Mouse (Mus musculus): ENCODE results near the gene Kazn.

Gene Kazn

DNA sequence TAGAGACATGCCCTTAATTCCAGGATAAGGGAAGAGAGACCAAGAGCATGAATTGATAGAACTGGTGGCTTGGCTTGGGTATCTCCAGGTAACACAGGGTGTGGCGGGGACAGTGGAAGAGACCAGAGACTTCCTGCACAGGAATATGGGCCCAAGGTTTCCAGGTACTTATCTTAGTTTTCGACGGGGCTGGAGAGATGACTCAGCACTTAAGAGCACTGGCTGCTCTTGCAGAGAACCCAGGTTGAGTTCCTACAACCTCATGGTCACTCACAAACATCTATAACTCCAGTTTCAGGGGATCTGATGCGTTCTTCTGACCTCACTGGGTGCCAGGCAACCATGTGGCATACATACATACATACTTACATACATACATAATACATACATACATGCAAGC lies 3.0 kb upstream of the Kazn start:
- DNase-seq (ENCODE audit: low read depth), result no peak

DNA sequence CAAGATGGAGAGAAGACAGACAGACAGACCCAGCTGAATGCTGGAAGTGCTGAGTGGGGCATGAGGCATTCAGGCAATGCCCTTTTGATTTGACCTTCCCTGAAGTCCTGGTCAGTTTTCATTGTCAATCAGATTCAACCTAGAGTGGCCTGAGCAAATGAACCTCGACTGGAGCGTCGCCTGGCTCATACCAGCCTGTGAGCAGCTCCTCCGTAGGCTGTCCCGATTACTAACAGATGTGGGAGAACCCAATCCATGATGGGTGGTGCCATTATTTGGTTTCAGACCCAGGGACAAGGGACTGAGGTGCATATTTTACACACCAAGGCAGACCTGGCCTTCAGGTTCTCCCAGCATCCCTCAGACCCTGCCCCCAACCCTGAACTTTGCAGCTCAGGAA lies 1.7 kb upstream of the Kazn start:
- DNase-seq (ENCODE audit: low read depth), result no peak

DNA sequence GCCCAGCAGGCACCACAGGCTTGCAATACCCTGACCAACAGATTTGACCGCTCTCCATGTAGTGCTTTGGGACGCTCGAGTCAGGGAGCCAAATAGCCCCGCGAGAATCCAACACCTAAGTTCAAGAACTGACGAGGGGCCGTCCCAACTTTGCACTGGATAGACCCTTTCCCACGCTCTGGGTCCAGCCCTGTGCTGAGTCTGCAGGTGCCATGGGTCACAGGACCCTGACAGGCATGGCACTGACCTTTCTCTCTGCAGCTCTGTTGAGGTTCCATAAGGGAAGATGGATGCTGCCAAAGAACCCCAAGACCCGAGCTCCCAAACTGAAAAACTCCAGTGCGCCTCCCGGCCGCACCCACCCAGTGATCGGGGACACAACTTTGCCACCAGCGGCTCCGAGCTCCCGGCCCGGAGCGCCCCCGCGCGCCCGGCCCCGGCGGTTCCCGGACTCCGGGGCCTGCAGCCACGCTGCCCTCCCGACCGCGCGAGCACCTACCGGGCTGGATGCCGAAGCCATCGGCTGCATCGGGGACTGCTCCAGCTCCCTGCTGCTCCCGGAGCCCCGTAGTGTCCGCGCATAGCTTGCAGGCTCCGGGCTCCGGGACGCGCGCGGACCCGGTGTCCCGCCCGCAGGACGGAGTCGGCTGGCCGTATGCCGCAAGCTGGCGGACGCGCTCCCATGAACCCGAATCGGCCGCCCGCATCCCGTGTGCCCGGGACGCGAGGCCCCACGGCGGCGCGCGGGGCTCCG lies 538 bp downstream of the Kazn start:
- no peak for DNase-seq (ENCODE audit: low read depth)

GRCm38 (mm10) chr4:142238041-142238440 lies 1.2 kb downstream of the Kazn start:
- no peak for DNase-seq (ENCODE audit: low read depth)

DNA sequence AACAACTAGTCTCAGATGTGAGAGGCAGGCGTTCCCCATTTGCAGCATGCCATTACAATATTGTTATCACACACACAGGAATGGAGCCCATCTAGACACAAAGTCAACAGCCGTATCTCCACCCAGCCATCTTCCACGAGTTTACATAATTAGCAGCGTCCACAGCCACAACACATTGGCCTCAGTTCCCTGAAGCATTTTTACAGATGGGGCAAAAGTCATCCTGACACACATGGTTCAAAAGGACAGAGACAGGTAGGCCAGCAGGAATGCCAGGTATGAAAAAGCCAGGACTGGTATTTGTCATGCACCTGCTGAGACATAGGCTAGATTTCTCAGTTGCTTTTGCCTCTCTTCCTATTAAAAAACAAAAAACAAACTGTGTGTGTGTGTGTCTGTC lies 2.5 kb downstream of the Kazn start:
- no peak for DNase-seq (ENCODE audit: low read depth)

DNA sequence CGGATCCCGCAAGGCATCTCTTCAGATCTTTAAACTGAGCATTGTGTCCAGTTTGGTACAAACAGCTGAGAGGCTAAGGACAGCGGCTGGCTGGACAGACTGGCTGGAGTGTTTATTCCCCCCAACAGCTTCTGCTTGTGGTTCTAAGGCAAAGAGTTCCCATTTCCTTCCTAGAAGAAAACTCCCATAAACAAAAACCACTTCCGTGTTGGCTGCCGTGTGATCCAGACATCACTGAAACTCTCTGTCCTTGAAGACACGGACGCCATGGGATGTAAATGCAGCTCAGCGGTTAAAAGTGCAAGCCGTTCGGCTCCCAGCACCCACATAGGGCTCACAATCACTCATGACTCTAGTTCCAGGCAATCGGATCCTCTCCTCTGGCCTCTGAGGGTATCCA lies 3.8 kb downstream of the Kazn start:
- DNase-seq (ENCODE audit: low read depth), result no peak

DNA sequence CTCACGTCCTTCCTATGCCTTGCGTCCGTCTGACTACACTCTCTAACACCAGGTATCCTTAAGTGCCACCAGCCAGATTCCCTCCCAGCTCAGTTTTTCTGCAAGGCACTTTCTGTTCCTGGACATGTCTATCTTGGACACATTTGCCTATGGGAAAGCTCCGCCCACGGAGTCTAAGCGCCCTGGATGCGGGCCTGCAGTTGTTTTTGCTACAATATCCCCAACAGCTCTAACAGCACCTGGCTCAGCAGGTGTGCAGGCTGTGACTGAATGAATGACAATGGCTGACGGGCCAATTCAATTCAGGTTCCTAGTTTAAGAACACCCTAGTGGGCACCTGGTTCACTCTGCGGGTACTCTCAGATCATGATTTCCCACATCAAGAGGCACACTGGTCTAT lies 4.4 kb downstream of the Kazn start:
- no peak for DNase-seq (ENCODE audit: low read depth)

DNA sequence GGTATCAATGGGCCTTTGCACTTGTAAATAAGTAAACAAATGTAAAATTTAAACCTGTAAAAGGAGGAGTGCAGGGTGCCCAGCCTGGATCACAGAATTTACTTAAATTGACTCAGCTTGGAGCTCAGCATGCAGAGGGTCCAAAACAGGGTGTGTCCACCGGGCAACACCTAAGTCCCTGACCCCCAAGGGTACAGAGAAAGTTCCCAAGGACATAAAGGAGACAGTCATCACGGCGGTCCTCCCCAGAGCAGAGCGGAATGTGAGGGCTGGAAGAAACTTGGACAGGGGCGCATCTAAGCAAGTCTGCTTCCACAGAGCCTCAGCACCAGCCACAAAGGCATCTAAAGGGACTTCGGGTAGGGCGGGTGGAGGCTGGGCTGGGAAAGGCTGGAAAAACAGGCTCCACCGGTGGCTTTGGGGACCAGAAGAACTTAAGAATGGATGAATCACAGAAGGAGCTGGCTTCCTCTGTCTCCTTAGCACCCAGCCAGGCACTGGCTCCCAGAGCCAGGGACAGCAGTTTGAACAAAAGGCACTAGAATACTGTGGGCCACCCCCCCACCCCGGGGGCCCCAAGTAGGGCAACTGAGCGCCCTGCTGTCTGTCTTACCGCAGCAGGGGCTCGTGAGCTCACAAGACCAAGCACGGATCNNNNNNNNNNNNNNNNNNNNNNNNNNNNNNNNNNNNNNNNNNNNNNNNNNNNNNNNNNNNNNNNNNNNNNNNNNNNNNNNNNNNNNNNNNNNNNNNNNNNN lies 10.2 kb downstream of the Kazn start:
- no peak for DNase-seq (ENCODE audit: low read depth)

DNA sequence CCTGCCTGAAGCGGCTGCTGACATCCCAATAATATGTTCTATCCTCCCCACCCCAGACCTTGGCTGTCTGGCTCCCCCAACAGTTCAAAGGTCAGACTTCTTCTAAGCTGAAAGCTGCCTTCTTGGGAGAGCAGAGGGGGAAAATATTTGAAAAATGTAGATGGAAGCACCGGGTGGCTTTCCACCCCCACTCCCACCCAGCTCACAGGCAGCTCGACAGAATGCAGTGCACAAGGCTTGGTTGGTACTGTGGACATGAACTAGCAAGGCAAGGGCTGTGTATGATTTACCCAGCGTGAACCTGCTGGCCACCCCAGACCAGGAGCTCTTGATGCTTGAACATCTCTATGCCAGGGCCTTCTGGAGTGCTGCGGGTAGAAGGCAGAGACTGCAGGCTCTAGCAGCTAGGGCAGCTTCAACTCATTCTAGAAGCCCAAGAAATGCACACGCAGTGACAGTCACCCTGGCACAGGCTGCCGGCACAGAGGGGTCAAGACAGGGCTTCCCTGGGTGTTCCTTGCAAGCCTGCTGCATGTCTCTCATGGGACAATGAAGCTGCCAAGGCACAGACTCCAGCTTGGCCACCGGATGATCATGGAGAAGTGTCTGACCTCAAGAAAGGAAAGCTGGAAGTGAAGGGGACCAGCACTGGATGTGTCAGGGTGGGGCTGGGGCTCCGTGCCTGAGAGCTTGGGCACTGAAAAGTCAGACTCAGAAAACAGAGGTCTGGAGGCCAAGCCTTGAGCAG lies 15.1 kb downstream of the Kazn start:
- DNase-seq (ENCODE audit: low read depth), result no peak

DNA sequence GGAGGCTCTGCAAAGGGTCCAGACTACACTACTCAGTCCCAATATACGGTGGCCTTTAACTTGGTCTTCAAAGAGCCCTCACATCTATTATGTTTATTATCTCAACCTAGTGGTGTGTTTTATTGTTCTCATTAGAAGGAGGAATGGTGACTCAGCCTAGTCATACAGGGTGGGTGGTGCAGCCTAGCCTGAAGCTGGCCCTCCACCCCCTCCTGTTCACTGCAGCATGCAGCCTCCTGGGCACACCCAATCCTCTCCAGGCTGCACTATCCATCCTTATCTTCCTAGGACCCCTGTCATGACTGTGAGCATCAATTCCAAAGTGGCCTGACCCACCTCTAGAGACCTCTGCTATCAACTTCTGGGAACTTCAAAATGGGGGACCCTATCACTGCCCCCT lies 16.8 kb downstream of the Kazn start:
- DNase-seq (ENCODE audit: low read depth), result no peak

- no peak for DNase-seq (ENCODE audit: low read depth)
Measured at GRCm38 (mm10) chr4:142221757-142222072, 17.5 kb downstream of the Kazn start.

DNA sequence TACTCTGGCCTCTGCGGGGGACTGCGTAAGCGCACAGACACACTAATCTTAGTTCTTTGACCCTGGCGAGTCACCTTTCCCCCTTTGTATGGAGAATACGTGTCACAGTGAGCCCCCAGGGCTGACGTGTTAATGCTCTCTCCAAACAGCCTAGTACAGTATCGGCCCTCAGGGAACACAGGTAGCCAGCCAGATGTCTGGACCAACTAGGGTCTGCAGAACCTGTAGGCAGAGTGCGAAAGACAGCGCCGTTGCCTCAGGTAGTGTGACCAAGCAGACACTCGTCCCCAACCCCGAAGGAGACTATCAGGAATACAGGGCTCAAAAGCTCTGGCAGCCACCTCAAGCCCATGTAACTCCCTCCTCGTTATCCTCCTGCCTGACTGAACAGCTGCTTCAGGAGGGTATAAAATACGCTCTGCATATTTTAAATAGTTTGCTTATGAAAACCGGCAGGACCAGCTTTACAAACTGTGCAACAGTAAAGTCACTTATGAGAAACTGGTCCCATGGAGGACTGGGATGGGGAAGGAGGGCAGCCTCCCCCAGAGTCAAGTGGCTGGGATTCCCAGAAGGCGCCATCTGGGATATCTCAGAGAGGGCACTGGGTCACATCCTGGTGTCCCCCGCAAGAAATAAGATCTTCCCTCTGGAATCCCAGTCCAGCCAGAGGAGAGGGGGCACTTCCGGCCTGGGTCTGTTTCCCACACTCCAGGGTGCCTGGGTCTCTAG lies 18.0 kb downstream of the Kazn start:
- DNase-seq (ENCODE audit: low read depth), result no peak

GRCm38 (mm10) chr4:142218997-142219396 lies 20.2 kb downstream of the Kazn start:
- no peak for DNase-seq (ENCODE audit: low read depth)

GRCm38 (mm10) chr4:142217048-142217447 lies 22.2 kb downstream of the Kazn start:
- no peak for DNase-seq (ENCODE audit: low read depth)

GRCm38 (mm10) chr4:142215760-142216159 lies 23.4 kb downstream of the Kazn start:
- no peak for DNase-seq (ENCODE audit: low read depth)

GRCm38 (mm10) chr4:142214532-142214931 lies 24.7 kb downstream of the Kazn start:
- DNase-seq (ENCODE audit: low read depth), result no peak

DNA sequence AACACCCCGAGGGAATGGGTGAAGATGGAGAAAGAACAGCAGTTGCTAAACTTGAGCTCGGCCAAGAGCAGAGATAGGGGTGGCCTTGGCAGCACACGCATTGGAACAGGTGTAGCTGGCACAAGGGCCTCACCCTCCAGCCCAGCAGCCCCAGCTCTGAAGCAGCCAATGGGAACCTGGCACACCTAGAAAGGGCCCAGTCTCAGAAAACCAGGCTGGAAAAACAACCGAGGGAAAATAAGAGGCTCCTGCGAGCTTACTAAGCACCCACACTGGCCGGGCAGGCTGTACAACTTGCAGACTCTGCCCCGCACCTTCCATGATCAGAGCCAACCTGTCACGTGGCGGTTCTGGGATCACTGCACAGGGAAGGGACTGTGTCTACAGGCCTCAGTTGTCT lies 26.8 kb downstream of the Kazn start:
- no peak for DNase-seq (ENCODE audit: low read depth)

GRCm38 (mm10) chr4:142209884-142210283 lies 29.3 kb downstream of the Kazn start:
- no peak for DNase-seq (ENCODE audit: low read depth)

GRCm38 (mm10) chr4:142209476-142209875 lies 29.7 kb downstream of the Kazn start:
- no peak for DNase-seq (ENCODE audit: low read depth)

DNA sequence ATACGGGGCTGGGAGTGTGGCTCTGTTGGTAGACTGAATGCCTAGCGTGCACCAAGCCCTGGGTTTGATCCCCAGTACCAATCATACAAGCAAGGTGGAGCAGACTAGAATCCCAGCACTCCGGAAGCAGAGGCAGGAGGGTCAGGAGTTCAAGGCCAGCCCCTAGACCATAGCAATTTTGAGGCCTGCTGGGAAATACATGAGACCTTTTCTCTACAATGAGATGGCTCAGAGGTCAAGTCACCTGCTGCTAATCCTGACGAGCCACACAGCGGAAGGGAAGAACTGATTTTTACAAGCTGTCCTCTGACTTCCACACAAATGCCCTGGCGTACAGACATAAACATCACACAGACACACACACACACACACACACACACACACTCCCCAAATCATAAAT lies 33.5 kb downstream of the Kazn start:
- DNase-seq (ENCODE audit: low read depth), result no peak

GRCm38 (mm10) chr4:142196626-142197025 lies 42.6 kb downstream of the Kazn start:
- DNase-seq (ENCODE audit: low read depth), result no peak

GRCm38 (mm10) chr4:142193780-142194179 lies 45.4 kb downstream of the Kazn start:
- no peak for DNase-seq (ENCODE audit: low read depth)
